Comparison of ENCODE assay signal across 20 mouse cellular contexts in the genomic region with DNA sequence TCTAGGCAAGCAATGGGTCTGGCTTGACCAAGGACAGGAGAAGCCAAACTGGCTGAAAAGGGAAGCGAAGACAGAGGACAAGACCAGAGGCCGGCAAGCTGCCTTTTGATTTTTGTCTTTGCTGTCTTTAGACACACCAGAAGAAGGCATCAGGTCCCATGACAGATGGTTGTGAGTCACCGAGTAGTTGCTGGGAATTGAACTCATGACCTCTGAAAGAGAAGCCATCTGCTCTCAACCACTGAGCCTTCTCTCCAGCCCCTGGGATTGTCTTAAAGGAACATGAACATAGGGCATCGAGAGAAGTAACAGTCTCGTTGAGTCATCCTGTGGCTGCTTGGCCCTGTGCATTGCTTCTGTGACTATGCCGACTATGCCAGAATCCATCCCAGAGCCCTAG. TPM values are rescaled to one million over a fixed set of nuclear protein-coding genes. Genes with fewer than 3 reads are reported as not detected.
DNase-seq lines count a peak whose midpoint lies in the region; ATAC-seq and TF ChIP-seq lines count a peak whose summit lies in the region.
"Had no signal": no experiment of that assay in that cellular context is flagged by ENCODE, and none has a peak within 500 bp of the region (broad histone marks: within the 10 kb centered on the region; RNA-seq: fewer than 3 reads in every experiment).

No protein-coding gene starts in this region.

- H3K4me3 ChIP-seq in thymus, adult 2 months (ENCODE audit: control insufficient read depth, insufficient read depth, low read length), result no peak overlapping the region
- no peak overlapping the region for H3K4me3 ChIP-seq in intestine, embryonic 15.5 days (replicated peaks)
- H3K4me3 ChIP-seq: heart, embryonic 12.5 days; midbrain, embryonic 10.5 days; neural tube, embryonic 12.5 days had no signal

- WGBS in thymus, adult 2 months, result 42% methylated on average over 6 of the region's 6 CpGs
- 73% methylated on average over 6 of the region's 6 CpGs for WGBS in intestine, embryonic 15.5 days

- ATAC-seq in intestine, embryonic 15.5 days, result no peak
- ATAC-seq: forebrain, embryonic 16.5 days; hindbrain, embryonic 16.5 days; intestine, postnatal 0 days; Patski had no signal

- peak overlapping the region; percentile 90 for H3K27ac ChIP-seq in thymus, adult 2 months (ENCODE audit: control insufficient read depth, insufficient read depth, low read length)
- H3K27ac ChIP-seq in intestine, embryonic 15.5 days, result no peak overlapping the region
- H3K27ac ChIP-seq: midbrain, embryonic 10.5 days; neural tube, embryonic 12.5 days had no signal

- no peak overlapping the region for H3K4me2 ChIP-seq in intestine, embryonic 15.5 days (replicated peaks)
- H3K4me2 ChIP-seq: heart, embryonic 12.5 days; liver, embryonic 11.5 days; neural tube, embryonic 12.5 days had no signal

- no peak for DNase-seq in thymus, adult 2 months
- DNase-seq in thymus, postnatal 25 days, result no peak
- peak; percentile 20 for DNase-seq in CD4-positive, CD25-positive, alpha-beta regulatory T cell, adult 2 months (ENCODE audit: low read depth, low spot score)
- DNase-seq in adipocyte (ENCODE audit: low spot score), result peak; percentile 71
- peak; percentile 34 for DNase-seq in naive thymus-derived CD4-positive, alpha-beta T cell, adult 2 months (ENCODE audit: low read depth)
- no peak for DNase-seq in urinary bladder, postnatal 14 days (ENCODE audit: low spot score)
- DNase-seq: adrenal gland, postnatal 14 days; cerebellum, adult 9-10 months; heart, postnatal 36 days; lung, adult 18-20 months; lung, postnatal 14 days had no signal

- H3K36me3 ChIP-seq in thymus, adult 2 months (ENCODE audit: control insufficient read depth, insufficient read depth, low read length), result no peaks in the 10 kb centered on the region
- H3K36me3 ChIP-seq in intestine, embryonic 15.5 days, result no peaks in the 10 kb centered on the region
- H3K36me3 ChIP-seq: heart, embryonic 12.5 days; midbrain, embryonic 10.5 days; neural tube, embryonic 12.5 days had no signal

- TF ChIP-seq POLR2A in thymus, adult 2 months (IDR thresholded peaks at IDR 0.05; ENCODE audit: control insufficient read depth, extremely low read depth, insufficient read depth, low read length, poor library complexity), result no peak

- no peak for TF ChIP-seq CTCF in thymus, adult 2 months (IDR thresholded peaks at IDR 0.05; ENCODE audit: borderline replicate concordance, control insufficient read depth, extremely low read depth, insufficient read depth, low read length, poor library complexity)

- no peak overlapping the region for H3K9ac ChIP-seq in intestine, embryonic 15.5 days
- H3K9ac ChIP-seq: heart, embryonic 12.5 days; neural tube, embryonic 12.5 days had no signal

- H3K27me3 ChIP-seq in thymus, adult 2 months (ENCODE audit: control insufficient read depth, insufficient read depth, low read length), result no peaks in the 10 kb centered on the region
- H3K27me3 ChIP-seq in intestine, embryonic 15.5 days (replicated peaks), result peaks cover 19% of the 10 kb centered on the region; the same call in 1 of the 2 replicates
- H3K27me3 ChIP-seq: Patski had no signal

- H3K4me1 ChIP-seq in thymus, adult 2 months (replicated peaks; ENCODE audit: control insufficient read depth, insufficient read depth, low read length), result peaks cover 68% of the 10 kb centered on the region
- peaks cover 25% of the 10 kb centered on the region for H3K4me1 ChIP-seq in intestine, embryonic 15.5 days (replicated peaks)

- H3K9me3 ChIP-seq in intestine, embryonic 15.5 days, result no peaks in the 10 kb centered on the region
- H3K9me3 ChIP-seq: heart, embryonic 12.5 days; midbrain, embryonic 10.5 days; neural tube, embryonic 12.5 days had no signal

RNA-seq across cellular contexts. Expression of gene Fgr, which starts 2.3 kb away (rescaled TPM):
- polyA plus RNA-seq in thymus, adult 2 months (2012; rRNA removed), result 15.3 and 15.8 TPM in 2 replicates
- polyA plus RNA-seq in intestine, embryonic 15.5 days (2015; fragmentation: Nextera tagmentation; extraction: Ambion mirVana), result 2.3 and 3.7 TPM in 2 replicates
- polyA plus RNA-seq: forebrain, embryonic 16.5 days; Patski had no signal

RNA-seq across cellular contexts. Expression of gene Ahdc1, which starts 39.5 kb away (rescaled TPM):
- 59.8 and 78.9 TPM in 2 replicates for polyA plus RNA-seq in thymus, adult 2 months (2012; rRNA removed)
- 5.4 and 6.3 TPM in 2 replicates for polyA plus RNA-seq in intestine, embryonic 15.5 days (2015; fragmentation: Nextera tagmentation; extraction: Ambion mirVana)

RNA-seq across cellular contexts. Expression of gene Fam76a, which starts 49.2 kb away (rescaled TPM):
- 15.0 and 15.1 TPM in 2 replicates for polyA plus RNA-seq in thymus, adult 2 months (2012; rRNA removed)
- 41.8 and 45.3 TPM in 2 replicates for polyA plus RNA-seq in intestine, embryonic 15.5 days (2015; fragmentation: Nextera tagmentation; extraction: Ambion mirVana)

Comparison
In these comparisons a context has a peak if more than half of its experiments do, and no peak if none do; other contexts are left out.
1. DNase-seq: peak in CD4-positive, CD25-positive, alpha-beta regulatory T cell, adult 2 months (single experiment), adipocyte (single experiment) and naive thymus-derived CD4-positive, alpha-beta T cell, adult 2 months (single experiment); none in thymus, adult 2 months (single experiment), thymus, postnatal 25 days (single experiment) and urinary bladder, postnatal 14 days (single experiment).